Mouse (Mus musculus) thymus, adult 18-20 months (tissue): ENCODE measurements around the gene Gm6358.
"Not testable (repeated sequence)": the region's sequence is repeated elsewhere in the genome, so short reads cannot be mapped to it uniquely, and the experiment has no call there.

Experiments used
- DNase-seq, 2 experiments: peaks; one replicate each; pipeline ENCODE4 v3.0.0; 2022; ENCODE audit warnings: mixed read lengths in 2 of 2

The Gm6358 gene

DNA sequence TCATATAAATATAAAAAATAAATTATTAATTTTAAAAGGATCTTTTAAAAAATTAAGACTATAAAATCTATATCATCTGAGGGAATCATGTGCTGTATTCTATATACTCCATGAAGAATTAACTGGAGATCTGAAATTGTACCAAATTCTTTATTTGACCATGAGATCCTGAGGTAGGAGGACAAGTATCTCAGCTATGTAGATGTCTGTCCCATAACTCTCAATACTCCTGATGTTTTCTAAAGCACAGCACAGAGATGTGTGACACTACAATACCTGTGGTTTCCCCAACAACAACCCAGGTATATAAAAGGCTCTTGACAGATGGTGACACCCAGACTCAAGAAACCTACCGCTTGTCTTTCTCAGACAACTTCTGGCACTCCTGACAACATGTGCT, at the start of gene Gm6358:
Gm6358 (plus strand) TSS at position 301 of the 400 bp plus-strand sequence.
- DNase-seq: no peak

DNA sequence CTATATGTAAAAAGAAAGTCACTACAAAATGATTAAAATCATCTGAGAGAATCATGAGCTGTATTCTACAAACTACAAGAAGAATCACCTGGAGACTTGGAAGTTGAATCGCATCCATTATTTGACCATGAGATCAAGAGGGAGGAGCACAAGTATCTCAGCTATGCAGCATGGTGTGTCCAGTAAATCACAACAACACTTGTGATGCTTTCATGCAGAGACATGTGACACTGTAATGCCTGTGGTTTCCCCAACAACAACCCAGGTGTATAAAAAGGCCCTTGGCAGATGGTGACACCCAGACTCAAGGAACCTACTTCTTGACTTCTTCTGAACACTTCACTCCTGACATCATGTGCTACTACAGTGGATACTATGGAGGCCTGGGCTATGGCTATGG, 10.1 kb downstream of the Gm6358 start, which contains the start of gene Gm10061:
Gm10061 (plus strand) TSS at position 301 of the 400 bp plus-strand sequence.
- DNase-seq: no peak

DNA sequence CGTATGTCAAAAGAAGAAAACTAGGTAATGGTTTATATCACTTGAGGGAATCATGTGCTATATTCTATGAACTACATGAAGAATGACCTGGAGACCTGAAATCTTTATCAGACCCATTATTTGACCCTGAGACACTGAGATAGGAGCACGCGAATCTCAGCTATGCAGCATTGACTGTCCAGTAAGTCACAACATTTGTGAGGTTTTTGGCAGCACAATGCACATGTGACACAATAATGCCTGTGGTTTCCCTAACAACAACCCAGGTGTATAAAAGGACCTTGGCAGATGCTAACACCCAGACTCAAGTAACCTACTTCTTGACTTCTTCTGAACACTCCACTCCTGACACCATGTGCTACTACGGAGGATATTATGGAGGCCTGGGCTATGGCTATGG, 17.0 kb downstream of the Gm6358 start, which contains the start of gene Gm9789:
Gm9789 (plus strand) TSS at position 301 of the 400 bp plus-strand sequence.
- DNase-seq: no peak

DNA sequence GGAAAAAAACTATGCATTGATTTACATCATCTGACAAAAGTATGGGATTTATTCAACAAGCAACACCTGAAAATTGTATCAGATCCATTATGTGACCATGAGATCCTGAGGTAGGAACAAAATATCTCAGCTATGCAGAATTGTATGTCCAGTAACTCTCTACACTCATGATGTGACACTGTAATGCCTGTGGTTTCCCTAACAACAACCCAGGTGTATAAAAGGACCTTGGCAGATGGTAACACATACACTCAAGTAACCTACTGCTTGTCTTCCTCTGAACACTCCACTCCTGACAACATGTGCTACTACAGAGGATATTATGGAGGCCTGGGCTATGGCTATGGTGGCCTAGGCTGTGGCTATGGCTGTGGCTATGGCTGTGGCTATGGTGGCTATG, 28.5 kb downstream of the Gm6358 start, which contains the start of gene Gm7735:
Gm7735 (plus strand) TSS at position 301 of the 400 bp plus-strand sequence.
- not testable (repeated sequence) for DNase-seq

DNA sequence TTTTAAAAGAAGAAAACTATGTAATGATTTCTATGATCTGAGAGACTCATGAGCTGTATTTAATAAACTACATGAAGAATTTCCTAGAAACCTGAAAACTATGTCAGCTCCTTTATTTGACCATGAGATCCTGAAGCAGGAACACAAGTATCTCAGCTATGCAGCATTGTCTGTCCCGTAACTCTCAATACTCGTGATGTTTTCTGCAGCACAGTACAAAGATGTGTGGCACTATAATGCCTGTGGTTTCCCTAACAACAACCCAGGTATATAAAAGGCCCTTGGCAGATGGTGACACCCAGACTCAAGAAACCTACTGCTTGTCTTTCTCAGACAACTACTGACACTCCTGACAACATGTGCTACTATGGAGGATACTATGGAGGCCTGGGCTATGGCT, 33.8 kb downstream of the Gm6358 start, which contains the start of gene 1110057P08Rik:
1110057P08Rik (plus strand) TSS at position 301 of the 400 bp plus-strand sequence.
- no peak for DNase-seq

DNA sequence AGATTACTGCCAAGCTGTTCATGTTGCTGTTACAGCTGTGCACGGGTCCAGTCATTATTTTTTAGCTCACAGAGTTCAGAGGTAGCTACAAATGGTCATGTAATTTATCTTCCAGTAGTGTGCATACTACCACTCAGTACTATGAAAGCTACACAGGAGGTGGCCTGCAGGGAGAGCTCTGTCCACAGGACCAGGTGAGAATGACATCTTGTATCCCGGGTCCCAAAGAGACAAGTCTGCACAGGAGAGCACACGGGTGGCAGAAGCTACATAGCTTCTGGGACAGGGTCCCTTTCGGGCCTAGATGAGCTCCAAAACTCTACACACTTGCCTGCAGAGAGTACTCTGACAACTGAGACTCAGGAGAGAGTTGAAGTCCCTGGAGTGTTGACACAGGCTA, 48.0 kb downstream of the Gm6358 start:
- DNase-seq: no peak
